Mouse (Mus musculus): ENCODE results near the gene Sgf29.

Gene Sgf29

GRCm38 (mm10) chr7:126642545-126643243 is 6.4 kb upstream of the Sgf29 start:
- no peak for DNase-seq (ENCODE audit: low spot score)

- peak; percentile 50 for DNase-seq (ENCODE audit: low spot score)
Observed at GRCm38 (mm10) chr7:126643244-126643617, 5.9 kb upstream of the Sgf29 start.

GRCm38 (mm10) chr7:126644345-126644744 is 4.8 kb upstream of the Sgf29 start:
- DNase-seq (ENCODE audit: low spot score) = no peak

- DNase-seq (ENCODE audit: low spot score) = no peak
Observed at GRCm38 (mm10) chr7:126644914-126645313, 4.2 kb upstream of the Sgf29 start.

- DNase-seq (ENCODE audit: low spot score) = no peak
Observed at GRCm38 (mm10) chr7:126645708-126646107, 3.4 kb upstream of the Sgf29 start.

- no peak for DNase-seq (ENCODE audit: low spot score)
Observed at GRCm38 (mm10) chr7:126648486-126648885, 623 bp upstream of the Sgf29 start.

GRCm38 (mm10) chr7:126650852-126651251 is 1.7 kb downstream of the Sgf29 start:
- DNase-seq (ENCODE audit: low spot score) = no peak

- no peak for DNase-seq (ENCODE audit: low spot score)
Observed at GRCm38 (mm10) chr7:126653991-126654390, 4.9 kb downstream of the Sgf29 start.

GRCm38 (mm10) chr7:126655695-126656094 is 6.6 kb downstream of the Sgf29 start:
- DNase-seq (ENCODE audit: low spot score) = peak; percentile 75

- no peak for DNase-seq (ENCODE audit: low spot score)
Observed at GRCm38 (mm10) chr7:126657522-126657921, 8.4 kb downstream of the Sgf29 start.

GRCm38 (mm10) chr7:126659771-126660170 is 10.7 kb downstream of the Sgf29 start:
- no peak for DNase-seq (ENCODE audit: low spot score)

GRCm38 (mm10) chr7:126663646-126664045 is 14.5 kb downstream of the Sgf29 start:
- DNase-seq (ENCODE audit: low spot score) = no peak

GRCm38 (mm10) chr7:126665269-126665668 is 16.2 kb downstream of the Sgf29 start:
- DNase-seq (ENCODE audit: low spot score) = no peak

- no peak for DNase-seq (ENCODE audit: low spot score)
Observed at GRCm38 (mm10) chr7:126667495-126668090, 18.5 kb downstream of the Sgf29 start.

GRCm38 (mm10) chr7:126668452-126668851 is 19.3 kb downstream of the Sgf29 start:
- no peak for DNase-seq (ENCODE audit: low spot score)

GRCm38 (mm10) chr7:126670152-126670551 is 21.0 kb downstream of the Sgf29 start:
- DNase-seq (ENCODE audit: low spot score) = no peak

- DNase-seq (ENCODE audit: low spot score) = no peak
Observed at GRCm38 (mm10) chr7:126672111-126672510, 23.0 kb downstream of the Sgf29 start.

GRCm38 (mm10) chr7:126675104-126675503 is 26.0 kb downstream of the Sgf29 start:
- no peak for DNase-seq (ENCODE audit: low spot score)

- DNase-seq (ENCODE audit: low spot score) = no peak
Observed at GRCm38 (mm10) chr7:126676207-126676606, 27.1 kb downstream of the Sgf29 start, which contains the start of gene Sult1a1. Sult1a1 (minus strand) TSS chr7:126676432.

GRCm38 (mm10) chr7:126676631-126677220 is 27.6 kb downstream of the Sgf29 start:
- DNase-seq (ENCODE audit: low spot score) = no peak

- DNase-seq (ENCODE audit: low spot score) = no peak
Observed at GRCm38 (mm10) chr7:126678545-126679341, 29.6 kb downstream of the Sgf29 start.

- no peak for DNase-seq (ENCODE audit: low spot score)
Observed at GRCm38 (mm10) chr7:126679683-126680082, 30.6 kb downstream of the Sgf29 start.

GRCm38 (mm10) chr7:126681221-126681620 is 32.1 kb downstream of the Sgf29 start:
- no peak for DNase-seq (ENCODE audit: low spot score)

Measured in T-cell, adult 2 months (primary cell).